Mouse (Mus musculus): Measurements from ENCODE around the gene Slc7a1. TPM values are rescaled to one million over a fixed set of nuclear protein-coding genes. Genes with fewer than 3 reads are reported as not detected.
A peak's percentile ranks its signal among the peaks of the same experiment; 100 is the strongest.

Slc7a1 gene
- polyA plus RNA-seq, 1 experiment from 2014 or later, result 10.8 TPM

GRCm38 (mm10) chr5:148367816-148368215 lies 31.9 kb downstream of the Slc7a1 start:
- no peak overlapping the region for H3K9ac ChIP-seq (ENCODE audit: low read depth, low read length)
- no peak for ATAC-seq

GRCm38 (mm10) chr5:148366455-148366854 lies 33.2 kb downstream of the Slc7a1 start:
- Histone ChIP-seq H3K9me3 (ENCODE audit: control insufficient read depth) (no peaks in the 10 kb centered on the region), H3K4me1 (replicated peaks; ENCODE audit: control insufficient read depth, insufficient read depth, low read length) (no peaks in the 10 kb centered on the region), H3K27ac (ENCODE audit: low read depth, low read length) (no peak overlapping the region), H3K27me3 (replicated peaks; ENCODE audit: control insufficient read depth, insufficient read depth, low read length) (no peaks in the 10 kb centered on the region), H3K9ac (ENCODE audit: low read depth, low read length) (no peak overlapping the region), H3K4me2 (replicated peaks; ENCODE audit: low read depth) (no peak overlapping the region), H3K4me3 (ENCODE audit: low read depth, low read length) (no peak overlapping the region), H3K36me3 (ENCODE audit: control insufficient read depth, insufficient read depth) (peaks cover 5% of the 10 kb centered on the region)
- no peak for ATAC-seq
- TF ChIP-seq CTCF (IDR thresholded peaks at IDR 0.05; ENCODE audit: low read depth), result no peak
- 85% methylated on average over 9 of the region's 9 CpGs for WGBS

More at GRCm38 (mm10) chr5:148367816-148368215, 31.9 kb downstream of the Slc7a1 start:
- no peak for TF ChIP-seq CTCF (IDR thresholded peaks at IDR 0.05; ENCODE audit: low read depth)
- no peaks in the 10 kb centered on the region for H3K27me3 ChIP-seq (replicated peaks; ENCODE audit: control insufficient read depth, insufficient read depth, low read length)
- H3K27ac ChIP-seq (ENCODE audit: low read depth, low read length), result no peak overlapping the region
- WGBS, result 79% methylated on average over 3 of the region's 3 CpGs
- H3K4me2 ChIP-seq (replicated peaks; ENCODE audit: low read depth), result no peak overlapping the region
- no peaks in the 10 kb centered on the region for H3K9me3 ChIP-seq (ENCODE audit: control insufficient read depth)
- H3K4me1 ChIP-seq (replicated peaks; ENCODE audit: control insufficient read depth, insufficient read depth, low read length), result no peaks in the 10 kb centered on the region
- H3K4me3 ChIP-seq (ENCODE audit: low read depth, low read length), result no peak overlapping the region
- peaks cover 5% of the 10 kb centered on the region for H3K36me3 ChIP-seq (ENCODE audit: control insufficient read depth, insufficient read depth)

DNA sequence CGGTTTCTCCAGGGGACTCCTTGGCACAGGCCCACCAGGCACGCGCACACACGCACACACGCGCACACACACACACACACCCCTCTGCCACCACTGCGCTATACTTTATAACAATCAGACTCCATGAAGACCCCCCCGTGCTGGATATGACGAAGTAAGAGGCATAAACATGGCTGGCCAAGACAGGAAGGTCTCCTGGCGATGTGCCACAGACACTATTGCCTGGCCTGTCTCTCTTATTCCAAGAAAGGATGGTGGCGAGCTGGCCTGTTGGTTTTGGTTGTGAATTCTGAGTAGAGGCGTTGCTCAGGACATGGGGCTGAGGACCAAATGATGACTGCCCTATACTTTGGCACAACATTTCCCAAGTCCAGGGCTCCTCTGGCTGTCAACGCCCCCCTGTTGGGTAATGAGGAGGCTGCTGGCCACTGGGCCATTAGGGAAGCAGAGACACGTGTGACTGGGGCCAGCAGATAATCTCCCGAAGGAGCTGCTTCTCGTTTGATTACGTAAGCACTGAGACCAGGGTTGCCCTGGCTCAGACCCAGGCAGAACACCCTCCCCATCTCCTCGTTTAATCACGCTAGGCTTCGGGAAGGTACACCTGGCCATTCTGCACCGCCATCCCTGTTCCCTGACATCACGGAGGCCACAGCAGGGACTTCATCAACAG lies 36.1 kb downstream of the Slc7a1 start:
- Histone ChIP-seq H3K36me3 (ENCODE audit: control insufficient read depth, insufficient read depth) (peaks cover 9% of the 10 kb centered on the region), H3K9me3 (ENCODE audit: control insufficient read depth) (no peaks in the 10 kb centered on the region), H3K27me3 (replicated peaks; ENCODE audit: control insufficient read depth, insufficient read depth, low read length) (no peaks in the 10 kb centered on the region), H3K4me3 (ENCODE audit: low read depth, low read length) (no peak overlapping the region), H3K9ac (ENCODE audit: low read depth, low read length) (no peak overlapping the region), H3K27ac (ENCODE audit: low read depth, low read length) (no peak overlapping the region), H3K4me1 (replicated peaks; ENCODE audit: control insufficient read depth, insufficient read depth, low read length) (0 out of 2 replicates have a peak, but pooled peaks cover 3% of the 10 kb centered on the region), H3K4me2 (replicated peaks; ENCODE audit: low read depth) (no peak overlapping the region)
- ATAC-seq, result no peak
- WGBS, result 75% methylated on average over 22 of the region's 22 CpGs
- TF ChIP-seq CTCF (IDR thresholded peaks at IDR 0.05; ENCODE audit: low read depth), result no peak

GRCm38 (mm10) chr5:148362296-148362695 lies 37.4 kb downstream of the Slc7a1 start:
- H3K4me3 ChIP-seq (ENCODE audit: low read depth, low read length), result no peak overlapping the region
- H3K4me2 ChIP-seq (replicated peaks; ENCODE audit: low read depth), result no peak overlapping the region
- 96% methylated on average over 7 of the region's 7 CpGs for WGBS
- H3K27me3 ChIP-seq (replicated peaks; ENCODE audit: control insufficient read depth, insufficient read depth, low read length), result no peaks in the 10 kb centered on the region
- H3K36me3 ChIP-seq (ENCODE audit: control insufficient read depth, insufficient read depth), result peaks cover 11% of the 10 kb centered on the region
- 0 out of 2 replicates have a peak, but pooled peaks cover 3% of the 10 kb centered on the region for H3K4me1 ChIP-seq (replicated peaks; ENCODE audit: control insufficient read depth, insufficient read depth, low read length)
- 0 out of 2 replicates have a peak overlapping the region, but pooled peaks have one; percentile 51 for H3K27ac ChIP-seq (ENCODE audit: low read depth, low read length)
- TF ChIP-seq CTCF (IDR thresholded peaks at IDR 0.05; ENCODE audit: low read depth), result no peak
- H3K9ac ChIP-seq (ENCODE audit: low read depth, low read length), result no peak overlapping the region
- no peak for ATAC-seq
- no peaks in the 10 kb centered on the region for H3K9me3 ChIP-seq (ENCODE audit: control insufficient read depth)

GRCm38 (mm10) chr5:148361759-148362010 lies 38.0 kb downstream of the Slc7a1 start:
- H3K9me3 ChIP-seq (ENCODE audit: control insufficient read depth), result no peaks in the 10 kb centered on the region
- ATAC-seq, result peak; percentile 17; the same call in 1 of the 2 replicates
- H3K27me3 ChIP-seq (replicated peaks; ENCODE audit: control insufficient read depth, insufficient read depth, low read length), result no peaks in the 10 kb centered on the region
- 0 out of 2 replicates have a peak, but pooled peaks cover 3% of the 10 kb centered on the region for H3K4me1 ChIP-seq (replicated peaks; ENCODE audit: control insufficient read depth, insufficient read depth, low read length)
- 26% methylated on average over 3 of the region's 3 CpGs for WGBS
- no peak overlapping the region; the same call in 1 of the 2 replicates for H3K9ac ChIP-seq (ENCODE audit: low read depth, low read length)
- no peak overlapping the region for H3K4me3 ChIP-seq (ENCODE audit: low read depth, low read length)
- H3K27ac ChIP-seq (ENCODE audit: low read depth, low read length), result peak overlapping the region; percentile 51
- no peak for TF ChIP-seq CTCF (IDR thresholded peaks at IDR 0.05; ENCODE audit: low read depth)
- peaks cover 11% of the 10 kb centered on the region for H3K36me3 ChIP-seq (ENCODE audit: control insufficient read depth, insufficient read depth)
- H3K4me2 ChIP-seq (replicated peaks; ENCODE audit: low read depth), result peak overlapping the region; percentile 54

GRCm38 (mm10) chr5:148360922-148361758 lies 38.6 kb downstream of the Slc7a1 start:
- peak overlapping the region; percentile 3; the same call in 1 of the 2 replicates for H3K9ac ChIP-seq (ENCODE audit: low read depth, low read length)
- peak; percentile 82 for ATAC-seq
- 31% methylated on average over 16 of the region's 16 CpGs for WGBS
- H3K36me3 ChIP-seq (ENCODE audit: control insufficient read depth, insufficient read depth), result peaks cover 11% of the 10 kb centered on the region
- H3K9me3 ChIP-seq (ENCODE audit: control insufficient read depth), result no peaks in the 10 kb centered on the region
- H3K27me3 ChIP-seq (replicated peaks; ENCODE audit: control insufficient read depth, insufficient read depth, low read length), result no peaks in the 10 kb centered on the region
- H3K4me2 ChIP-seq (replicated peaks; ENCODE audit: low read depth), result peak overlapping the region; percentile 54
- 0 out of 2 replicates have a peak, but pooled peaks cover 3% of the 10 kb centered on the region for H3K4me1 ChIP-seq (replicated peaks; ENCODE audit: control insufficient read depth, insufficient read depth, low read length)
- H3K27ac ChIP-seq (ENCODE audit: low read depth, low read length), result peak overlapping the region; percentile 54
- no peak for TF ChIP-seq CTCF (IDR thresholded peaks at IDR 0.05; ENCODE audit: low read depth)
- no peak overlapping the region for H3K4me3 ChIP-seq (ENCODE audit: low read depth, low read length)
